Mouse (Mus musculus): ENCODE measurements at regions not wholly inside any gene's neighbourhood (a gene's known extent, or its start where the extent isn't known, plus 50 kb on each side); places are given as distances from the start of the nearest gene placed in this dataset.

DNA sequence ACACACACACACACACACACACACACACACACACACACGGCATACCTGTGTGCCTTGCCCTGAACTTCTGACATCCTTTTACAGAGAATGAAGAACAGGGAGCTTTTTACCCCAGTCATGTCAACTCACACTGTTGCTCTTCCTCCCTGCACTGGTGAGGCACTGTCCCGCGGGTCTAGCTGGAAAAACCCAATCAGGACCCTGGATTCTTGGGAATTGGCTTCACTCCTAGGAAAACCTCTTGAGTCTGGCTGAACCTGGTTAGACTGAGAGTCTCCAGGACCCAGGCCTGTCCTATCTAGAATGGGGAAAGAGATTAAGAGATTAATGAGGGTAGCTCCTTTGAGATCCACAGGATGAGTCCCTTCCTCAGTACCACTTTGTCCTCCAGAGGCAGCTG is 54.5 kb upstream of the Spred2 start:
- TF ChIP-seq CTCF (IDR thresholded peaks at IDR 0.05) (no peak), EP300 (IDR thresholded peaks at IDR 0.05; ENCODE audit: insufficient read depth, low read depth, low read length) (no peak)
